Mouse (Mus musculus): ENCODE measurements around the gene Mat2a.

GRCm38 (mm10) chr6:72442921-72443604 lies 3.7 kb upstream of the Mat2a start:
- no peak for TF ChIP-seq CTCF (IDR thresholded peaks at IDR 0.05; ENCODE audit: borderline replicate concordance, control insufficient read depth, extremely low read depth, insufficient read depth, low read length, poor library complexity)
- TF ChIP-seq POLR2A (IDR thresholded peaks at IDR 0.05; ENCODE audit: control insufficient read depth, extremely low read depth, insufficient read depth, low read length, poor library complexity) = no peak
